Mouse (Mus musculus) lung, embryonic 15.5 days (tissue): Measurements from ENCODE around the gene Pou3f3. TPM values are rescaled to one million over a fixed set of nuclear protein-coding genes. Genes with fewer than 3 reads are reported as not detected.

Experiments used
- ATAC-seq: fragments of 200-750 bp; cut with Nextera tagmentation; 2 replicates; pipeline ENCODE4 v1.8.0; 2017; ENCODE audit warnings: moderate number of reproducible peaks, borderline replicate concordance; ENCODE audit not compliant: low FRiP score, low TSS enrichment; ENCODE audit errors: extremely low read depth
- H3K27ac ChIP-seq: fragments of 300-500 bp; sonication (generic); 2 replicates; pipeline ENCODE4 v1.5.1; 2015; ENCODE audit warnings: moderate library complexity, mild to moderate bottlenecking, inconsistent platforms
- H3K27me3 ChIP-seq: fragments of 300-500 bp; sonication (generic); 2 replicates; pipeline ENCODE4 v1.6.1; 2015; ENCODE audit warnings: inconsistent platforms
- H3K36me3 ChIP-seq: fragments of 300-500 bp; sonication (generic); 2 replicates; pipeline ENCODE4 v1.6.1; 2015; ENCODE audit warnings: inconsistent platforms
- H3K4me1 ChIP-seq: fragments of 300-500 bp; sonication (generic); 2 replicates; pipeline ENCODE4 v1.6.1; 2015; ENCODE audit warnings: inconsistent platforms
- H3K4me2 ChIP-seq: fragments of 300-500 bp; sonication (generic); 2 replicates; pipeline ENCODE4 v1.6.1; 2015; ENCODE audit warnings: inconsistent platforms, mild to moderate bottlenecking, moderate library complexity
- H3K4me3 ChIP-seq: fragments of 300-500 bp; sonication (generic); 2 replicates; pipeline ENCODE4 v1.5.1; 2015; ENCODE audit warnings: mild to moderate bottlenecking, inconsistent platforms
- H3K9ac ChIP-seq: fragments of 300-500 bp; sonication (generic); 2 replicates; pipeline ENCODE4 v1.6.1; 2015; ENCODE audit warnings: inconsistent platforms
- H3K9me3 ChIP-seq: fragments of 300-500 bp; sonication (generic); 2 replicates; pipeline ENCODE4 v1.6.1; 2016; ENCODE audit warnings: inconsistent platforms
- WGBS: fragments of 180-500 bp; shearing (Covaris S2); methylation state at CpG from one replicate; pipeline ENCODE4 v1.1.7; 2015; 5-methylcytosine and 5-hydroxymethylcytosine counted together
- polyA plus RNA-seq: library from polyadenylated mRNA; unstranded; fragments of >200 nt; fragmentation: Nextera tagmentation; extraction: Ambion mirVana; gene quantifications from 2 replicates; pipeline ENCODE4 v1.2.1, GENCODE M21; 2015

Gene Pou3f3
- polyA plus RNA-seq, 1 experiment from 2014 or later: 0.32 TPM

- H3K4me3 ChIP-seq: peak overlapping the region; percentile 48
- H3K9me3 ChIP-seq: no peaks in the 10 kb centered on the region
- 0 out of 2 replicates have a peak overlapping the region, but pooled peaks have one; percentile 19 for H3K9ac ChIP-seq
- peaks cover 55% of the 10 kb centered on the region for H3K4me1 ChIP-seq
- H3K27ac ChIP-seq: no peak overlapping the region
- ATAC-seq: 0 out of 2 replicates have a peak, but pooled peaks have one; percentile 21
- H3K27me3 ChIP-seq: peaks cover 93% of the 10 kb centered on the region
- no peaks in the 10 kb centered on the region for H3K36me3 ChIP-seq
- H3K4me2 ChIP-seq: peak overlapping the region; percentile 86
- under 1% methylated on average over 43 of the region's 62 CpGs for WGBS
These were observed 933 bp downstream of the Pou3f3 start for GRCm38 (mm10) chr1:42696371-42697031.

- peak overlapping the region; percentile 48 for H3K4me3 ChIP-seq
- peaks cover 93% of the 10 kb centered on the region for H3K27me3 ChIP-seq
- H3K4me1 ChIP-seq: peaks cover 55% of the 10 kb centered on the region
- no peak for ATAC-seq
- peak overlapping the region; percentile 86 for H3K4me2 ChIP-seq
- H3K9me3 ChIP-seq: no peaks in the 10 kb centered on the region
- 1% methylated on average over 32 of the region's 58 CpGs for WGBS
- H3K9ac ChIP-seq: peak overlapping the region; percentile 7; the same call in 1 of the 2 replicates
- no peaks in the 10 kb centered on the region for H3K36me3 ChIP-seq
- H3K27ac ChIP-seq: no peak overlapping the region
These were observed 1.8 kb downstream of the Pou3f3 start for GRCm38 (mm10) chr1:42697321-42697755.

- H3K4me2 ChIP-seq: peak overlapping the region; percentile 86
- no peaks in the 10 kb centered on the region for H3K9me3 ChIP-seq
- peaks cover 91% of the 10 kb centered on the region for H3K27me3 ChIP-seq
- H3K9ac ChIP-seq: no peak overlapping the region
- no peak overlapping the region for H3K27ac ChIP-seq
- no peaks in the 10 kb centered on the region for H3K36me3 ChIP-seq
- no peak for ATAC-seq
- WGBS: 1% methylated on average over 69 of the region's 80 CpGs
- peaks cover 55% of the 10 kb centered on the region for H3K4me1 ChIP-seq
- H3K4me3 ChIP-seq: peak overlapping the region; percentile 48
These were observed 2.4 kb downstream of the Pou3f3 start for GRCm38 (mm10) chr1:42697756-42698583.

- peaks cover 92% of the 10 kb centered on the region for H3K27me3 ChIP-seq
- no peaks in the 10 kb centered on the region for H3K9me3 ChIP-seq
- ATAC-seq: no peak
- 1% methylated on average over 55 of the region's 57 CpGs for WGBS
- no peaks in the 10 kb centered on the region for H3K36me3 ChIP-seq
- peaks cover 50% of the 10 kb centered on the region for H3K4me1 ChIP-seq
- no peak overlapping the region for H3K27ac ChIP-seq
- peak overlapping the region; percentile 48 for H3K4me3 ChIP-seq
- peak overlapping the region; percentile 86 for H3K4me2 ChIP-seq
- no peak overlapping the region for H3K9ac ChIP-seq
These were observed 3.2 kb downstream of the Pou3f3 start for GRCm38 (mm10) chr1:42698584-42699333.

GRCm38 (mm10) chr1:42699471-42699871 is 3.9 kb downstream of the Pou3f3 start:
- H3K4me3 ChIP-seq: no peak overlapping the region
- H3K27ac ChIP-seq: no peak overlapping the region
- H3K27me3 ChIP-seq: peaks cover 93% of the 10 kb centered on the region
- 3% methylated on average over 19 of the region's 19 CpGs for WGBS
- no peak for ATAC-seq
- peak overlapping the region; percentile 16; the same call in 1 of the 2 replicates for H3K4me2 ChIP-seq
- H3K9ac ChIP-seq: no peak overlapping the region
- H3K9me3 ChIP-seq: no peaks in the 10 kb centered on the region
- H3K36me3 ChIP-seq: no peaks in the 10 kb centered on the region
- H3K4me1 ChIP-seq: peaks cover 43% of the 10 kb centered on the region

- H3K4me2 ChIP-seq: no peak overlapping the region
- no peaks in the 10 kb centered on the region for H3K9me3 ChIP-seq
- H3K4me1 ChIP-seq: peaks cover 36% of the 10 kb centered on the region
- H3K27ac ChIP-seq: no peak overlapping the region
- WGBS: 14% methylated on average over 3 of the region's 3 CpGs
- peaks cover 93% of the 10 kb centered on the region for H3K27me3 ChIP-seq
- no peaks in the 10 kb centered on the region for H3K36me3 ChIP-seq
- no peak overlapping the region for H3K9ac ChIP-seq
- ATAC-seq: no peak
- H3K4me3 ChIP-seq: no peak overlapping the region
These were observed 4.6 kb downstream of the Pou3f3 start for GRCm38 (mm10) chr1:42700171-42700570.

GRCm38 (mm10) chr1:42700815-42701214 is 5.2 kb downstream of the Pou3f3 start:
- no peak overlapping the region for H3K4me3 ChIP-seq
- H3K4me1 ChIP-seq: peaks cover 32% of the 10 kb centered on the region
- no peak overlapping the region for H3K4me2 ChIP-seq
- 26% methylated on average over 1 of the region's 1 CpGs for WGBS
- H3K9ac ChIP-seq: no peak overlapping the region
- H3K27ac ChIP-seq: no peak overlapping the region
- no peak for ATAC-seq
- H3K27me3 ChIP-seq: peaks cover 93% of the 10 kb centered on the region
- no peaks in the 10 kb centered on the region for H3K36me3 ChIP-seq
- H3K9me3 ChIP-seq: no peaks in the 10 kb centered on the region

GRCm38 (mm10) chr1:42701833-42702611 is 6.5 kb downstream of the Pou3f3 start:
- no peaks in the 10 kb centered on the region for H3K36me3 ChIP-seq
- no peak overlapping the region for H3K4me2 ChIP-seq
- no peak overlapping the region for H3K27ac ChIP-seq
- H3K9me3 ChIP-seq: no peaks in the 10 kb centered on the region
- 21% methylated on average over 5 of the region's 5 CpGs for WGBS
- ATAC-seq: no peak
- H3K9ac ChIP-seq: no peak overlapping the region
- H3K4me3 ChIP-seq: no peak overlapping the region
- H3K27me3 ChIP-seq: peaks cover 93% of the 10 kb centered on the region
- H3K4me1 ChIP-seq: peaks cover 22% of the 10 kb centered on the region

GRCm38 (mm10) chr1:42702984-42703383 is 7.4 kb downstream of the Pou3f3 start:
- no peak for ATAC-seq
- Histone ChIP-seq H3K4me3 (no peak overlapping the region), H3K27ac (no peak overlapping the region), H3K9me3 (no peaks in the 10 kb centered on the region), H3K4me1 (peaks cover 12% of the 10 kb centered on the region), H3K9ac (no peak overlapping the region), H3K27me3 (peaks cover 93% of the 10 kb centered on the region), H3K36me3 (no peaks in the 10 kb centered on the region), H3K4me2 (no peak overlapping the region)
- WGBS: 8% methylated on average over 9 of the region's 9 CpGs

GRCm38 (mm10) chr1:42703424-42703823 is 7.9 kb downstream of the Pou3f3 start:
- H3K27me3 ChIP-seq: peaks cover 93% of the 10 kb centered on the region
- no peak for ATAC-seq
- 7% methylated on average over 7 of the region's 7 CpGs for WGBS
- H3K4me2 ChIP-seq: no peak overlapping the region
- H3K27ac ChIP-seq: no peak overlapping the region
- no peaks in the 10 kb centered on the region for H3K36me3 ChIP-seq
- no peak overlapping the region for H3K4me3 ChIP-seq
- no peak overlapping the region for H3K9ac ChIP-seq
- no peaks in the 10 kb centered on the region for H3K9me3 ChIP-seq
- H3K4me1 ChIP-seq: peaks cover 8% of the 10 kb centered on the region
